Mouse (Mus musculus) erythroblast, embryonic 14.5 days (primary cell): ENCODE data around the gene Foxj2.

Experiments used
- GATA1 ChIP-seq: IDR thresholded peaks from 2 replicates; pipeline ENCODE4 v1.6.1; 2012; ENCODE audit warnings: low read length, inconsistent platforms, mixed read lengths
- TAL1 ChIP-seq: IDR thresholded peaks from 3 replicates; pipeline ENCODE4 v1.6.1; 2012; ENCODE audit warnings: low read length, inconsistent platforms, mixed read lengths

DNA sequence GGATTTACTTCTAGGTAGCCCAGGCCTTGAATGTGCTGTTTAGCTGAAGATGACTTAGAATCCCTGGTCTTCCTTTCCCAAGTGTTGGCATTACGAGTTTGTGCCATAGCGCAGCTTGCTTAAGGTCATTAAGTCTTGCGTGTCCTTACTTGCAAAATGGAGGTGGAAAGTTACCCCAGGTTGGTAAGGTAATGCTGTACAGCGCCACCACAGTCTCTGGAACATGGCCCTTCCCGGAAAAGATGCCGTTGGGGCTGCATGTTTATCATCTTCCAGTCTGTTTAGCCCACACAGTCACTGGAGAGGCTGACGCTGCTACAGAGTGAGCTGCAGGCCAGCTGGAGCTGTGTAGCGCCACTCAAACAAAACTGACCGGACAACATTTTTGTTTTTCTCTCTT lies 63.9 kb downstream of the Foxj2 start:
- TF ChIP-seq TAL1 (no peak), GATA1 (no peak)
